Mouse (Mus musculus) midbrain, embryonic 15.5 days (tissue): ENCODE measurements around the gene Crabp2. TPM values are rescaled to one million over a fixed set of nuclear protein-coding genes. Genes with fewer than 3 reads are reported as not detected.

ENCODE experiments used
- ATAC-seq: fragments of 200-750 bp; cut with Nextera tagmentation; replicated peaks from 2 replicates; pipeline ENCODE4 v1.8.0; 2017; ENCODE audit warnings: moderate TSS enrichment
- H3K27ac ChIP-seq: fragments of 300-500 bp; sonication (generic); 2 replicates; pipeline ENCODE4 v1.5.1; 2015; ENCODE audit warnings: mild to moderate bottlenecking, inconsistent platforms
- H3K27me3 ChIP-seq: fragments of 300-500 bp; sonication (generic); replicated peaks from 2 replicates; pipeline ENCODE4 v1.6.1; 2015; ENCODE audit warnings: inconsistent platforms
- H3K36me3 ChIP-seq: fragments of 300-500 bp; sonication (generic); replicated peaks from 2 replicates; pipeline ENCODE4 v1.6.1; 2015; ENCODE audit warnings: inconsistent platforms
- H3K4me1 ChIP-seq: fragments of 300-500 bp; sonication (generic); 2 replicates; pipeline ENCODE4 v1.6.1; 2015; ENCODE audit warnings: inconsistent platforms
- H3K4me2 ChIP-seq: fragments of 300-500 bp; sonication (generic); 2 replicates; pipeline ENCODE4 v1.6.1; 2015; ENCODE audit warnings: inconsistent platforms, mild to moderate bottlenecking, moderate library complexity
- H3K4me3 ChIP-seq: fragments of 300-500 bp; sonication (generic); 2 replicates; pipeline ENCODE4 v1.5.1; 2015; ENCODE audit warnings: mild to moderate bottlenecking, inconsistent platforms
- H3K9ac ChIP-seq: fragments of 300-500 bp; sonication (generic); 2 replicates; pipeline ENCODE4 v1.6.1; 2015; ENCODE audit warnings: mild to moderate bottlenecking, inconsistent platforms
- H3K9me3 ChIP-seq: fragments of 300-500 bp; sonication (generic); 2 replicates; pipeline ENCODE4 v1.6.1; 2016; ENCODE audit warnings: inconsistent platforms
- WGBS: fragments of 180-500 bp; shearing (Covaris S2); methylation state at CpG from one replicate; pipeline ENCODE4 v1.1.7; 2015; ENCODE audit warnings: mixed read lengths; 5-methylcytosine and 5-hydroxymethylcytosine counted together
- polyA plus RNA-seq: library from polyadenylated mRNA; unstranded; fragments of >200 nt; fragmentation: Nextera tagmentation; extraction: Ambion mirVana; gene quantifications from 2 replicates; pipeline ENCODE4 v1.2.1, GENCODE M21; 2015

Gene Crabp2
- polyA plus RNA-seq, 1 experiment from 2014 or later: 44.8 TPM

- WGBS: under 1% methylated on average over 61 of the region's 78 CpGs
- Histone ChIP-seq H3K36me3 (0 out of 2 replicates have a peak, but pooled peaks cover 7% of the 10 kb centered on the region), H3K4me3 (peak within 1 kb of the TSS; percentile 88), H3K9ac (peak within 1 kb of the TSS; percentile 82), H3K4me2 (peak within 1 kb of the TSS; percentile 77), H3K9me3 (no peaks in the 10 kb centered on the region), H3K27ac (peak within 1 kb of the TSS; percentile 92), H3K4me1 (peaks cover 46% of the 10 kb centered on the region), H3K27me3 (no peaks in the 10 kb centered on the region)
- ATAC-seq: peak; percentile 97
Measured at GRCm38 (mm10) chr3:87930078-87930795, 18.2 kb upstream of the Crabp2 start, which contains the start of the genes Isg20l2 and Rrnad1. Isg20l2 (plus strand) TSS chr3:87930314. Rrnad1 (minus strand) TSS chr3:87930717.

- Histone ChIP-seq H3K36me3 (peaks cover 15% of the 10 kb centered on the region), H3K9ac (no peak overlapping the region), H3K4me1 (peaks cover 51% of the 10 kb centered on the region), H3K9me3 (no peaks in the 10 kb centered on the region), H3K4me3 (no peak overlapping the region), H3K27ac (no peak overlapping the region), H3K27me3 (no peaks in the 10 kb centered on the region), H3K4me2 (no peak overlapping the region)
- no peak for ATAC-seq
- WGBS: 86% methylated on average over 5 of the region's 5 CpGs
Measured at GRCm38 (mm10) chr3:87934026-87934425, 14.4 kb upstream of the Crabp2 start.

- no peaks in the 10 kb centered on the region for H3K27me3 ChIP-seq
- no peak for ATAC-seq
- H3K27ac ChIP-seq: no peak overlapping the region
- H3K4me1 ChIP-seq: peaks cover 47% of the 10 kb centered on the region
- no peaks in the 10 kb centered on the region for H3K9me3 ChIP-seq
- 60% methylated on average over 4 of the region's 4 CpGs for WGBS
- H3K9ac ChIP-seq: no peak overlapping the region
- H3K4me2 ChIP-seq: no peak overlapping the region
- no peak overlapping the region for H3K4me3 ChIP-seq
- peaks cover 19% of the 10 kb centered on the region for H3K36me3 ChIP-seq
Measured at GRCm38 (mm10) chr3:87934501-87934900, 14.0 kb upstream of the Crabp2 start.

GRCm38 (mm10) chr3:87935201-87935600 lies 13.3 kb upstream of the Crabp2 start:
- Histone ChIP-seq H3K27me3 (no peaks in the 10 kb centered on the region), H3K27ac (no peak overlapping the region), H3K4me1 (peaks cover 47% of the 10 kb centered on the region), H3K4me2 (no peak overlapping the region), H3K4me3 (no peak overlapping the region), H3K36me3 (peaks cover 26% of the 10 kb centered on the region), H3K9ac (no peak overlapping the region), H3K9me3 (no peaks in the 10 kb centered on the region)
- ATAC-seq: no peak
- WGBS: 83% methylated on average over 4 of the region's 4 CpGs

GRCm38 (mm10) chr3:87935776-87936175 lies 12.7 kb upstream of the Crabp2 start:
- Histone ChIP-seq H3K4me2 (no peak overlapping the region), H3K36me3 (peaks cover 29% of the 10 kb centered on the region)
- ATAC-seq: peak; percentile 41; the same call in 1 of the 2 replicates

GRCm38 (mm10) chr3:87940611-87941010 lies 7.9 kb upstream of the Crabp2 start:
- no peak for ATAC-seq
- no peak overlapping the region for H3K4me3 ChIP-seq
- H3K9me3 ChIP-seq: no peaks in the 10 kb centered on the region
- H3K4me2 ChIP-seq: no peak overlapping the region
- 55% methylated on average over 5 of the region's 5 CpGs for WGBS
- H3K9ac ChIP-seq: no peak overlapping the region
- peaks cover 30% of the 10 kb centered on the region for H3K36me3 ChIP-seq
- H3K4me1 ChIP-seq: peaks cover 11% of the 10 kb centered on the region
- H3K27ac ChIP-seq: no peak overlapping the region
- H3K27me3 ChIP-seq: no peaks in the 10 kb centered on the region

More at GRCm38 (mm10) chr3:87935776-87936175, 12.7 kb upstream of the Crabp2 start:
- Histone ChIP-seq H3K9ac (no peak overlapping the region), H3K4me1 (peaks cover 45% of the 10 kb centered on the region), H3K27me3 (no peaks in the 10 kb centered on the region), H3K27ac (no peak overlapping the region), H3K4me3 (no peak overlapping the region), H3K9me3 (no peaks in the 10 kb centered on the region)
- WGBS: 95% methylated on average over 2 of the region's 2 CpGs

GRCm38 (mm10) chr3:87942471-87942870 lies 6.0 kb upstream of the Crabp2 start:
- no peaks in the 10 kb centered on the region for H3K9me3 ChIP-seq
- H3K27me3 ChIP-seq: no peaks in the 10 kb centered on the region
- no peak overlapping the region for H3K4me2 ChIP-seq
- peaks cover 30% of the 10 kb centered on the region for H3K36me3 ChIP-seq
- H3K4me3 ChIP-seq: no peak overlapping the region
- ATAC-seq: no peak
- H3K4me1 ChIP-seq: peaks cover 11% of the 10 kb centered on the region
- 96% methylated on average over 2 of the region's 2 CpGs for WGBS
- no peak overlapping the region for H3K9ac ChIP-seq
- H3K27ac ChIP-seq: no peak overlapping the region

GRCm38 (mm10) chr3:87943586-87943985 lies 4.9 kb upstream of the Crabp2 start:
- no peak overlapping the region for H3K4me3 ChIP-seq
- peaks cover 24% of the 10 kb centered on the region for H3K36me3 ChIP-seq
- no peak overlapping the region for H3K27ac ChIP-seq
- 81% methylated on average over 7 of the region's 7 CpGs for WGBS
- H3K27me3 ChIP-seq: no peaks in the 10 kb centered on the region
- peaks cover 22% of the 10 kb centered on the region for H3K4me1 ChIP-seq
- ATAC-seq: no peak
- H3K9me3 ChIP-seq: no peaks in the 10 kb centered on the region
- H3K4me2 ChIP-seq: no peak overlapping the region
- H3K9ac ChIP-seq: no peak overlapping the region

- H3K9me3 ChIP-seq: no peaks in the 10 kb centered on the region
- no peak overlapping the region for H3K4me3 ChIP-seq
- no peak; the same call in 1 of the 2 replicates for ATAC-seq
- H3K4me2 ChIP-seq: no peak overlapping the region
- peaks cover 36% of the 10 kb centered on the region for H3K4me1 ChIP-seq
- no peak overlapping the region for H3K27ac ChIP-seq
- peaks cover 11% of the 10 kb centered on the region; the same call in 1 of the 2 replicates for H3K36me3 ChIP-seq
- no peaks in the 10 kb centered on the region for H3K27me3 ChIP-seq
- H3K9ac ChIP-seq: no peak overlapping the region
- 3% methylated on average over 4 of the region's 4 CpGs for WGBS
Measured at GRCm38 (mm10) chr3:87944838-87945600, 3.4 kb upstream of the Crabp2 start.

- H3K27me3 ChIP-seq: no peaks in the 10 kb centered on the region
- H3K36me3 ChIP-seq: peaks cover 4% of the 10 kb centered on the region; the same call in 1 of the 2 replicates
- no peak; the same call in 1 of the 2 replicates for ATAC-seq
- H3K27ac ChIP-seq: no peak overlapping the region
- H3K9me3 ChIP-seq: no peaks in the 10 kb centered on the region
- WGBS: 14% methylated on average over 12 of the region's 12 CpGs
- peaks cover 41% of the 10 kb centered on the region for H3K4me1 ChIP-seq
- H3K4me2 ChIP-seq: no peak overlapping the region
- no peak overlapping the region for H3K4me3 ChIP-seq
- no peak overlapping the region for H3K9ac ChIP-seq
Measured at GRCm38 (mm10) chr3:87945781-87946540, 2.5 kb upstream of the Crabp2 start.

GRCm38 (mm10) chr3:87946541-87946860 lies 2.0 kb upstream of the Crabp2 start:
- ATAC-seq: no peak
- Histone ChIP-seq H3K4me2 (no peak overlapping the region), H3K36me3 (peaks cover 4% of the 10 kb centered on the region; the same call in 1 of the 2 replicates), H3K27ac (peak overlapping the region; percentile 5; the same call in 1 of the 2 replicates), H3K4me1 (peaks cover 41% of the 10 kb centered on the region), H3K9ac (no peak overlapping the region), H3K27me3 (no peaks in the 10 kb centered on the region), H3K4me3 (no peak overlapping the region), H3K9me3 (no peaks in the 10 kb centered on the region)
- WGBS: 19% methylated on average over 1 of the region's 1 CpGs
